Comparison of ENCODE assay signal across 13 mouse cellular contexts in genomic region chr12:102372322-102372721, GRCm38 (mm10).
"Had no signal": no experiment of that assay in that cellular context is flagged by ENCODE, and none has a peak within 500 bp of the region (broad histone marks: within the 10 kb centered on the region; RNA-seq: fewer than 3 reads in every experiment).

No protein-coding gene starts in this region.

- H3K27me3 ChIP-seq: midbrain, embryonic 12.5 days; neural tube, embryonic 12.5 days; stomach, embryonic 15.5 days had no signal

- H3K4me2 ChIP-seq: lung, embryonic 14.5 days; midbrain, embryonic 12.5 days; neural tube, embryonic 12.5 days; stomach, embryonic 15.5 days had no signal

- DNase-seq: lung, adult 18-20 months; lung, embryonic 14.5 days; lung, postnatal 10 days; lung, postnatal 4 days; midbrain, embryonic 14.5 days; right cerebral cortex, postnatal 14 days; thymus, adult 2 months; thymus, postnatal 14 days; thymus, postnatal 36 days had no signal

- H3K36me3 ChIP-seq: midbrain, embryonic 10.5 days; midbrain, embryonic 12.5 days; neural tube, embryonic 12.5 days; stomach, embryonic 15.5 days had no signal

- H3K4me3 ChIP-seq: midbrain, embryonic 10.5 days; midbrain, embryonic 12.5 days; neural tube, embryonic 12.5 days; stomach, embryonic 15.5 days had no signal
